In genomic region chr9:78587914-78588313, GRCm38 (mm10) we compare ENCODE assay signal across 7 mouse cellular contexts. TPM values are rescaled to one million over a fixed set of nuclear protein-coding genes. Genes with fewer than 3 reads are reported as not detected.
DNase-seq lines count a peak whose midpoint lies in the region; ATAC-seq lines count a peak whose summit lies in the region.

Slc17a5 (minus strand) TSS chr9:78588041.

- no peaks in the 10 kb centered on the region for H3K4me1 ChIP-seq in embryonic facial prominence, embryonic 11.5 days (ENCODE audit: control insufficient read depth, insufficient read depth, low read length)
- H3K4me1 ChIP-seq in limb, embryonic 10.5 days = peaks cover 10% of the 10 kb centered on the region; the same call in 1 of the 2 replicates
- H3K4me1 ChIP-seq in midbrain, embryonic 13.5 days (replicated peaks) = peaks cover 10% of the 10 kb centered on the region

- peak; percentile 96 for DNase-seq in adrenal gland, postnatal 14 days
- DNase-seq in embryonic facial prominence, embryonic 11.5 days (ENCODE audit: low spot score) = peak; percentile 98
- DNase-seq in kidney, adult 11 months = peak; percentile 92
- DNase-seq in limb, embryonic 10.5 days (ENCODE audit: low spot score) = peak; percentile 98
- peak; percentile 91 for DNase-seq in spleen, adult 12 weeks (ENCODE audit: low spot score)

- H3K4me2 ChIP-seq in embryonic facial prominence, embryonic 11.5 days (ENCODE audit: low read depth, low read length) = peak within 1 kb of the TSS; percentile 62
- peak within 1 kb of the TSS; percentile 61 for H3K4me2 ChIP-seq in midbrain, embryonic 13.5 days (replicated peaks)

- ATAC-seq in embryonic facial prominence, embryonic 11.5 days (replicated peaks; ENCODE audit: insufficient number of reproducible peaks, low FRiP score, low TSS enrichment, low read depth) = peak; percentile 97
- peak; percentile 89 for ATAC-seq in granulocyte monocyte progenitor cell, adult 5-6 weeks (replicated peaks; ENCODE audit: poor library complexity, severe bottlenecking)
- peak; percentile 98 for ATAC-seq in midbrain, embryonic 13.5 days

- no peaks in the 10 kb centered on the region for H3K36me3 ChIP-seq in embryonic facial prominence, embryonic 11.5 days (replicated peaks; ENCODE audit: control insufficient read depth, insufficient read depth, low read depth, low read length)
- peaks cover 16% of the 10 kb centered on the region; the same call in 1 of the 2 replicates for H3K36me3 ChIP-seq in limb, embryonic 10.5 days
- H3K36me3 ChIP-seq in midbrain, embryonic 13.5 days = 0 out of 2 replicates have a peak, but pooled peaks cover 12% of the 10 kb centered on the region

- WGBS in embryonic facial prominence, embryonic 11.5 days = under 1% methylated on average over 27 of the region's 27 CpGs
- WGBS in limb, embryonic 10.5 days = 0% methylated on average over 27 of the region's 27 CpGs
- under 1% methylated on average over 27 of the region's 27 CpGs for WGBS in midbrain, embryonic 13.5 days

- peak within 1 kb of the TSS; percentile 56; the same call in 1 of the 2 replicates for H3K27ac ChIP-seq in embryonic facial prominence, embryonic 11.5 days (replicated peaks; ENCODE audit: low read depth, low read length)
- peak within 1 kb of the TSS; percentile 92 for H3K27ac ChIP-seq in limb, embryonic 10.5 days
- H3K27ac ChIP-seq in midbrain, embryonic 13.5 days = peak within 1 kb of the TSS; percentile 64

- H3K27me3 ChIP-seq in embryonic facial prominence, embryonic 11.5 days (ENCODE audit: control insufficient read depth, insufficient read depth, low read length) = no peaks in the 10 kb centered on the region
- H3K27me3 ChIP-seq in limb, embryonic 10.5 days (ENCODE audit: low read depth, poor library complexity, severe bottlenecking) = no peaks in the 10 kb centered on the region
- H3K27me3 ChIP-seq in midbrain, embryonic 13.5 days = no peaks in the 10 kb centered on the region

- H3K4me3 ChIP-seq in embryonic facial prominence, embryonic 11.5 days (ENCODE audit: low read depth, low read length) = peak within 1 kb of the TSS; percentile 66
- peak within 1 kb of the TSS; percentile 77 for H3K4me3 ChIP-seq in limb, embryonic 10.5 days
- H3K4me3 ChIP-seq in midbrain, embryonic 13.5 days (replicated peaks) = peak within 1 kb of the TSS; percentile 68

- H3K9ac ChIP-seq in embryonic facial prominence, embryonic 11.5 days (replicated peaks; ENCODE audit: low read length) = peak within 1 kb of the TSS; percentile 72
- H3K9ac ChIP-seq in midbrain, embryonic 13.5 days (replicated peaks) = peak within 1 kb of the TSS; percentile 74

- no peaks in the 10 kb centered on the region for H3K9me3 ChIP-seq in embryonic facial prominence, embryonic 11.5 days (replicated peaks; ENCODE audit: control insufficient read depth, low read length)
- no peaks in the 10 kb centered on the region for H3K9me3 ChIP-seq in limb, embryonic 10.5 days (replicated peaks)
- no peaks in the 10 kb centered on the region for H3K9me3 ChIP-seq in midbrain, embryonic 13.5 days

RNA-seq across cellular contexts. Expression of gene Slc17a5, which starts in this region (rescaled TPM):
- total RNA-seq in adrenal gland, postnatal 14 days (2021) = 11.5 and 12.1 TPM in 2 replicates
- polyA plus RNA-seq in embryonic facial prominence, embryonic 11.5 days (2014; fragmentation: Nextera tagmentation; extraction: Ambion mirVana) = 11.8 and 13.8 TPM in 2 replicates
- 5.5 and 11.3 TPM in 2 replicates for total RNA-seq in granulocyte monocyte progenitor cell, adult 5-6 weeks (2014; fragmentation: Nextera tagmentation)
- 8.9 and 11.5 TPM in 2 replicates for total RNA-seq in granulocyte monocyte progenitor cell, adult 5-6 weeks (2017)
- polyA plus RNA-seq in limb, embryonic 10.5 days (2016; fragmentation: Nextera tagmentation; extraction: Ambion mirVana) = 10.5 and 13.0 TPM in 2 replicates
- 16.3 and 17.2 TPM in 2 replicates for polyA plus RNA-seq in midbrain, embryonic 13.5 days (2015; fragmentation: Nextera tagmentation; extraction: Ambion mirVana)

Comparison
In these comparisons a context has a peak if more than half of its experiments do, and no peak if none do; other contexts are left out.
1. Peak in every context shown above with its lines: DNase-seq, ATAC-seq, H3K4me3 ChIP-seq and H3K27ac ChIP-seq.